Mouse (Mus musculus) hindbrain, embryonic 14.5 days (tissue): ENCODE data around the gene Cemip. TPM values are rescaled to one million over a fixed set of nuclear protein-coding genes. Genes with fewer than 3 reads are reported as not detected.

ENCODE experiments used
- ATAC-seq: fragments of 200-750 bp; cut with Nextera tagmentation; 2 replicates; pipeline ENCODE4 v1.8.0; 2017; ENCODE audit warnings: moderate number of reproducible peaks, mild to moderate bottlenecking, moderate TSS enrichment, moderate library complexity; ENCODE audit not compliant: low FRiP score
- DNase-seq: peaks from one replicate; pipeline ENCODE4 v3.0.0-alpha.2; 2015; ENCODE audit warnings: low spot score
- H3K27ac ChIP-seq: fragments of 300-500 bp; sonication (generic); 2 replicates; pipeline ENCODE4 v1.5.1; 2014; ENCODE audit warnings: mild to moderate bottlenecking, moderate library complexity
- H3K27me3 ChIP-seq: fragments of 300-500 bp; sonication (generic); 2 replicates; pipeline ENCODE4 v1.6.1; 2014; ENCODE audit warnings: mild to moderate bottlenecking, low read length, mixed read lengths; ENCODE audit not compliant: control insufficient read depth, insufficient read depth
- H3K36me3 ChIP-seq: fragments of 300-500 bp; sonication (generic); replicated peaks from 2 replicates; pipeline ENCODE4 v1.6.1; 2014; ENCODE audit not compliant: control insufficient read depth, insufficient read depth
- H3K4me1 ChIP-seq: fragments of 300-500 bp; sonication (generic); replicated peaks from 2 replicates; pipeline ENCODE4 v1.6.1; 2014; ENCODE audit warnings: antibody characterized with exemption, low read length, mixed read lengths; ENCODE audit not compliant: control insufficient read depth, insufficient read depth
- H3K4me2 ChIP-seq: fragments of 300-500 bp; sonication (generic); replicated peaks from 2 replicates; pipeline ENCODE4 v1.6.1; 2014; ENCODE audit warnings: mild to moderate bottlenecking, moderate library complexity
- H3K4me3 ChIP-seq: fragments of 300-500 bp; sonication (generic); replicated peaks from 2 replicates; pipeline ENCODE4 v1.5.1; 2014; ENCODE audit warnings: mild to moderate bottlenecking, low read length
- H3K9ac ChIP-seq: fragments of 300-500 bp; sonication (generic); 2 replicates; pipeline ENCODE4 v1.6.1; 2014
- H3K9me3 ChIP-seq: fragments of 300-500 bp; sonication (generic); 2 replicates; pipeline ENCODE4 v1.6.1; 2016; ENCODE audit warnings: low read length; ENCODE audit not compliant: control insufficient read depth
- WGBS: fragments of 180-500 bp; shearing (Covaris S2); extraction: QIAGEN DNeasy Blood & Tissue Kit; methylation state at CpG from one replicate; pipeline ENCODE4 v1.1.7; 2014; 5-methylcytosine and 5-hydroxymethylcytosine counted together
- polyA plus RNA-seq: library from polyadenylated mRNA; unstranded; fragments of >200 nt; fragmentation: Nextera tagmentation; extraction: Ambion mirVana; gene quantifications from 2 replicates; pipeline ENCODE4 v1.2.1, GENCODE M21; 2014

Cemip gene
- polyA plus RNA-seq, 1 experiment from 2014 or later: 0.70 TPM

GRCm38 (mm10) chr7:83885835-83886234 is 200.5 kb downstream of the Cemip start:
- ATAC-seq: no peak
- Histone ChIP-seq H3K4me2 (no peak overlapping the region), H3K9me3 (no peaks in the 10 kb centered on the region; the same call in 1 of the 2 replicates)

GRCm38 (mm10) chr7:83884921-83885532 is 201.3 kb downstream of the Cemip start:
- Histone ChIP-seq H3K4me2 (peak overlapping the region; percentile 90), H3K9ac (peak overlapping the region; percentile 91), H3K27me3 (no peaks in the 10 kb centered on the region), H3K27ac (peak overlapping the region; percentile 94), H3K36me3 (no peaks in the 10 kb centered on the region; the same call in 1 of the 2 replicates), H3K4me1 (peaks cover 32% of the 10 kb centered on the region), H3K9me3 (no peaks in the 10 kb centered on the region; the same call in 1 of the 2 replicates), H3K4me3 (peak overlapping the region; percentile 86)
- ATAC-seq: no peak
- no peak for DNase-seq
- 36% methylated on average over 6 of the region's 6 CpGs for WGBS

More at GRCm38 (mm10) chr7:83885835-83886234, 200.5 kb downstream of the Cemip start:
- Histone ChIP-seq H3K36me3 (no peaks in the 10 kb centered on the region; the same call in 1 of the 2 replicates), H3K27me3 (no peaks in the 10 kb centered on the region), H3K4me3 (no peak overlapping the region), H3K4me1 (peaks cover 24% of the 10 kb centered on the region), H3K9ac (no peak overlapping the region), H3K27ac (no peak overlapping the region)
- no peak for DNase-seq
- 94% methylated on average over 4 of the region's 4 CpGs for WGBS

GRCm38 (mm10) chr7:83884021-83884658 is 202.2 kb downstream of the Cemip start, which contains the start of the genes Tlnrd1 and Mesd:
Tlnrd1 (minus strand) TSS chr7:83884305.
Mesd (plus strand) TSS chr7:83884466.
- peak; percentile 86 for ATAC-seq
- DNase-seq: peak; percentile 82
- Histone ChIP-seq H3K36me3 (no peaks in the 10 kb centered on the region; the same call in 1 of the 2 replicates), H3K4me2 (peak within 1 kb of the TSS; percentile 90), H3K27ac (peak within 1 kb of the TSS; percentile 94), H3K9me3 (no peaks in the 10 kb centered on the region; the same call in 1 of the 2 replicates), H3K9ac (peak within 1 kb of the TSS; percentile 91), H3K27me3 (no peaks in the 10 kb centered on the region), H3K4me3 (peak within 1 kb of the TSS; percentile 86), H3K4me1 (peaks cover 40% of the 10 kb centered on the region)
- under 1% methylated on average over 69 of the region's 69 CpGs for WGBS

- peak overlapping the region; percentile 90 for H3K4me2 ChIP-seq
- peak overlapping the region; percentile 91 for H3K9ac ChIP-seq
- H3K4me1 ChIP-seq: peaks cover 46% of the 10 kb centered on the region
- H3K4me3 ChIP-seq: peak overlapping the region; percentile 86
- no peaks in the 10 kb centered on the region; the same call in 1 of the 2 replicates for H3K36me3 ChIP-seq
- no peaks in the 10 kb centered on the region; the same call in 1 of the 2 replicates for H3K9me3 ChIP-seq
- ATAC-seq: peak; percentile 77
- peak; percentile 53 for DNase-seq
- H3K27ac ChIP-seq: peak overlapping the region; percentile 94
- WGBS: under 1% methylated on average over 78 of the region's 91 CpGs
- H3K27me3 ChIP-seq: no peaks in the 10 kb centered on the region
Observed at GRCm38 (mm10) chr7:83883276-83884020, 202.9 kb downstream of the Cemip start.

Other genes starting within 250 kb of the Cemip start
- gene Tlnrd1, start 202.2 kb downstream of the Cemip start, polyA plus RNA-seq: 13.0 and 15.4 TPM in 2 replicates
- gene Mesd, start 202.0 kb downstream of the Cemip start, polyA plus RNA-seq: 55.8 and 56.1 TPM in 2 replicates
- 63.0 and 63.6 TPM in 2 replicates for gene Abhd17c, start 65.4 kb upstream of the Cemip start, polyA plus RNA-seq